Mouse (Mus musculus) MEL (cell line): ENCODE results near the gene Btg2.

Experiments
- CTCF ChIP-seq, 3 experiments: IDR thresholded peaks in 2 of 3; conservative IDR thresholded peaks in 1 of 3; 2 replicates each; pipeline ENCODE4 v1.5.1; 2011 to 2012; ENCODE audit warnings: low read length in 3 of 3, low read depth in 2 of 3, mild to moderate bottlenecking in 2 of 3, improper control_type of control experiment in 1 of 3, inconsistent platforms in 1 of 3, mixed read lengths in 1 of 3, moderate library complexity in 1 of 3; ENCODE audit not compliant: control insufficient read depth in 1 of 3, insufficient read depth in 1 of 3, poor library complexity in 1 of 3, severe bottlenecking in 1 of 3
- GABPA ChIP-seq: IDR thresholded peaks from 2 replicates; pipeline ENCODE4 v1.6.1; 2012; ENCODE audit warnings: low read depth, mild to moderate bottlenecking, inconsistent platforms, low read length, improper control_type of control experiment, moderate library complexity
- NELFE ChIP-seq: IDR thresholded peaks from 2 replicates; pipeline ENCODE4 v1.6.1; 2011; ENCODE audit warnings: low read depth, low read length, improper control_type of control experiment
- SMC3 ChIP-seq: IDR thresholded peaks from 2 replicates; pipeline ENCODE4 v1.6.1; 2011; ENCODE audit warnings: low read depth, low read length, improper control_type of control experiment
- TCF12 ChIP-seq: IDR thresholded peaks from 2 replicates; pipeline ENCODE4 v1.6.1; 2014; ENCODE audit warnings: low read depth, mild to moderate bottlenecking, inconsistent platforms, low read length, improper control_type of control experiment, moderate library complexity

DNA sequence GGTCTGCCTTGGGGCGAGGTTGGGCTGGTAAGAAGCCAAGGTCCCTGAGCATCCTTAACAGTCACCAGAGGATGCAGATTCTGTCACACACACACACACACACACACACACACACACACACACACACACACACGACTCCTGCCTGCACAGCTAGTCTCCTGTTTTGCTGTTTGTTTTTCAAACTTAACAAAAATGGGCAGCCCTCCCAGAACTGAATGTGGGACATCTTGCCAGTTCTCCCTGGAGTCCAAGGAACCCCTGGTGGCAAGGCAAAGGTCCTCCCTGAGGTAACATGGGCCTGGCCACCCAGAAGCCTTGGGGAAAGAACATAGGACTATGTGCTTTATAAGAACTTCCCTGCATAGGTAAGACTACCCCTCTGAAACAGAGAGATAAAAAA lies 37.0 kb downstream of the Btg2 start:
- TF ChIP-seq NELFE, result no peak
- TF ChIP-seq GABPA, result no peak
- TF ChIP-seq CTCF (IDR thresholded peaks at IDR 0.05 in 2 of 3, conservative IDR thresholded peaks at IDR 0.05 in 1 of 3; ENCODE audit: control insufficient read depth in 1 of 3, insufficient read depth in 1 of 3, low read depth in 2 of 3, low read length in 3 of 3, poor library complexity in 1 of 3, severe bottlenecking in 1 of 3), result no peak
- TF ChIP-seq SMC3, result no peak
- TF ChIP-seq TCF12, result no peak
